Mouse (Mus musculus) hindbrain, embryonic 13.5 days (tissue): ENCODE measurements at regions not wholly inside any gene's neighbourhood (a gene's known extent, or its start where the extent isn't known, plus 50 kb on each side); places are given as distances from the start of the nearest gene placed in this dataset.
A peak's percentile ranks its signal among the peaks of the same experiment; 100 is the strongest.

Source experiments
- ATAC-seq: fragments of 200-750 bp; cut with Nextera tagmentation; 2 replicates; pipeline ENCODE4 v1.8.0; 2017; ENCODE audit warnings: moderate TSS enrichment; ENCODE audit not compliant: low FRiP score
- H3K27ac ChIP-seq: fragments of 300-500 bp; sonication (generic); 2 replicates; pipeline ENCODE4 v1.5.1; 2015; ENCODE audit warnings: inconsistent platforms, mild to moderate bottlenecking, moderate library complexity
- H3K27me3 ChIP-seq: fragments of 300-500 bp; sonication (generic); 2 replicates; pipeline ENCODE4 v1.6.1; 2015; ENCODE audit warnings: mild to moderate bottlenecking, inconsistent platforms
- H3K36me3 ChIP-seq: fragments of 300-500 bp; sonication (generic); 2 replicates; pipeline ENCODE4 v1.6.1; 2015; ENCODE audit warnings: mild to moderate bottlenecking, inconsistent platforms
- H3K4me1 ChIP-seq: fragments of 300-500 bp; sonication (generic); replicated peaks from 2 replicates; pipeline ENCODE4 v1.6.1; 2015; ENCODE audit warnings: inconsistent platforms
- H3K4me2 ChIP-seq: fragments of 300-500 bp; sonication (generic); 2 replicates; pipeline ENCODE4 v1.6.1; 2015; ENCODE audit warnings: inconsistent platforms, mild to moderate bottlenecking, moderate library complexity
- H3K4me3 ChIP-seq: fragments of 300-500 bp; sonication (generic); 2 replicates; pipeline ENCODE4 v1.5.1; 2015; ENCODE audit warnings: mild to moderate bottlenecking, inconsistent platforms
- H3K9ac ChIP-seq: fragments of 300-500 bp; sonication (generic); 2 replicates; pipeline ENCODE4 v1.6.1; 2015; ENCODE audit warnings: mild to moderate bottlenecking, inconsistent platforms
- H3K9me3 ChIP-seq: fragments of 300-500 bp; sonication (generic); 2 replicates; pipeline ENCODE4 v1.6.1; 2016; ENCODE audit warnings: inconsistent platforms
- WGBS: fragments of 180-500 bp; shearing (Covaris S2); methylation state at CpG from one replicate; pipeline ENCODE4 v1.1.7; 2015; 5-methylcytosine and 5-hydroxymethylcytosine counted together

DNA sequence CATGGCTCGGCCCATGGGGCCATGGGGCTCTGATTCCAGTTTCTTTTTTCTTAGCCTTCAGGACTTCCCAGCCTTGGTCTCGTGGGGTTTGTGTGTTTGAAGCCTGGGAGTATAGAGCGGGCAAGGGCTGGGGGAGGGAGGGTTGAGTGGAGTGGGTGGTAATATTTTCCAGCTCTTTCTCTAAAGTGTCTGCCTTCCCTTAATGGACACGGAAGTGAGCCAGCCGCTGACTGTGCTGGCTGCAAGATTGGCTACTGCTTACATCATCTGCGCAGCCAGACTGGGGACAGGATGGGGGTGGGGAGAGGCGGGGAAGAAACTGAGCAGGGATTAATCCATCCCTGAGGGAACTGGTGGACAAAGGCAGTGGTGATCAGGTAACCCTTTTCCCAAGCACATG, 52.3 kb downstream of the Tnp1 start:
- Histone ChIP-seq H3K27me3 (no peaks in the 10 kb centered on the region), H3K4me2 (no peak overlapping the region), H3K9ac (no peak overlapping the region), H3K36me3 (no peaks in the 10 kb centered on the region), H3K27ac (peak overlapping the region; percentile 3; the same call in 1 of the 2 replicates), H3K4me3 (no peak overlapping the region), H3K4me1 (peaks cover 6% of the 10 kb centered on the region; the same call in 1 of the 2 replicates), H3K9me3 (no peaks in the 10 kb centered on the region)
- ATAC-seq = peak; percentile 75
- WGBS = 57% methylated on average over 7 of the region's 7 CpGs

DNA sequence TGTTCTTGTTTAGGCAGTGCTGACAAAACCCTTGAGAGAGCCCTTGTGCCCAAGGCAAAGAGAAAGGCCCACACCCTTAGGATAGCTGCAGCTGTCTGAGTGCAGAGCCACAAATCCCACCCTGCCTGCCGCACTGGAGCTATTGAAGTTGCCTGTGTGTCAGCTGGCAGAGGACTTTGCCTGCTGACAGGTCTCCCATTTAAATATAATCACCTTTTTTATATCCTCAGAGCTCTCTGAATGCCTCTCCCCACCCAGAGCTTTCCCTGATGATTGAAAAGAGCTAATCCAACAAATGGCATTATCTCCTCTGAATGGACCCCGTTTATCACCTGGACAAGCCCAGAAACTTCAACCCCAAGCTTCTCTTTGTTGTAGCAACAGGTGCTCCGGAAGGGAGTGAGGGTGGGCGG, 55.5 kb downstream of the Tnp1 start:
- Histone ChIP-seq H3K9ac (no peak overlapping the region), H3K36me3 (no peaks in the 10 kb centered on the region), H3K27me3 (no peaks in the 10 kb centered on the region), H3K4me1 (peaks cover 6% of the 10 kb centered on the region; the same call in 1 of the 2 replicates), H3K4me2 (no peak overlapping the region), H3K27ac (no peak overlapping the region), H3K4me3 (no peak overlapping the region), H3K9me3 (no peaks in the 10 kb centered on the region)
- 22% methylated on average over 4 of the region's 4 CpGs for WGBS
- ATAC-seq = no peak

DNA sequence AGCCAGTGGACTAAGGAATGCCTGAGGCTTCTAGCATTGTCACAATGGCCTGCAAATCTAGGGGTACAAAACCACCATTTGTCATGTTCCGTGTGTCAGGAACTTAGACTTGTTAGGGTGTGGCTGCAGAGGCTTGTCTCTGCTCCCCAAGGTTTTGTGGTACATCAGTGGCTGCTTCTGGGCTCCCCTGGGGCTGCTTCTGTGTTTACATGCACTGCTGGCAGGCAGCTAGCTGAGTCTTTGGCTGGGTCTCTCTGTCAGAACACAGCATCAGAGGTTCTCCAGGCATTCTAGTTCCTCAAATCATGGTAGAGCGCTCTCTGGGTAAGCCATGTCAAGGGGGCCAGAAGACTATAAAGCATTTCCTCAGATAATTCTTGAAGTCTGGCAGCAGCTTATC, 60.3 kb downstream of the Tnp1 start:
- H3K4me3 ChIP-seq = no peak overlapping the region
- H3K27ac ChIP-seq = no peak overlapping the region
- H3K4me1 ChIP-seq = no peaks in the 10 kb centered on the region
- 87% methylated on average over 2 of the region's 2 CpGs for WGBS
- no peak overlapping the region for H3K9ac ChIP-seq
- no peaks in the 10 kb centered on the region for H3K9me3 ChIP-seq
- no peaks in the 10 kb centered on the region for H3K36me3 ChIP-seq
- no peak overlapping the region for H3K4me2 ChIP-seq
- no peaks in the 10 kb centered on the region for H3K27me3 ChIP-seq
- no peak for ATAC-seq

DNA sequence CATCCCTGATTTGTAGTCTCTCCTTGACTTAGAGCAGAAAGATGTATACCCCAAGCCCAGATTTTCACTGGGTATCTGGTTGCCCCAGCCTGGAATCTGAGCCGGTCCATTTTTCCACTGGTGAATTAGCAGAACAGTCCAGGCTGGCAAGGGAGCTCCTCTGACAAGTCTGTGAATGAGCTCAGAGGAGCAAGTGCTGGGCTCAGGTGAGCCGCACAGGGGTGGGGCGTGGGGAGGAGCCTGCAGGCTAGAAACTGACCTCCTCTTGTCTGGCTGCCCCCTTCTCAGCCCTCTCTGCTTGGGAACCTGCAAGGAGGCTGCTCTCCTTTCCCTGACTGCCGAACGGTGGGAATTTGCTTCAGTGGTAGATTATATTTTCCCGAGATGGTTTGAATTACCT, 62.8 kb downstream of the Tnp1 start:
- no peak for ATAC-seq
- H3K4me2 ChIP-seq = no peak overlapping the region
- H3K4me1 ChIP-seq = no peaks in the 10 kb centered on the region
- no peaks in the 10 kb centered on the region for H3K27me3 ChIP-seq
- H3K9ac ChIP-seq = no peak overlapping the region
- H3K36me3 ChIP-seq = no peaks in the 10 kb centered on the region
- no peak overlapping the region for H3K4me3 ChIP-seq
- H3K9me3 ChIP-seq = no peaks in the 10 kb centered on the region
- H3K27ac ChIP-seq = no peak overlapping the region
- 54% methylated on average over 6 of the region's 6 CpGs for WGBS

DNA sequence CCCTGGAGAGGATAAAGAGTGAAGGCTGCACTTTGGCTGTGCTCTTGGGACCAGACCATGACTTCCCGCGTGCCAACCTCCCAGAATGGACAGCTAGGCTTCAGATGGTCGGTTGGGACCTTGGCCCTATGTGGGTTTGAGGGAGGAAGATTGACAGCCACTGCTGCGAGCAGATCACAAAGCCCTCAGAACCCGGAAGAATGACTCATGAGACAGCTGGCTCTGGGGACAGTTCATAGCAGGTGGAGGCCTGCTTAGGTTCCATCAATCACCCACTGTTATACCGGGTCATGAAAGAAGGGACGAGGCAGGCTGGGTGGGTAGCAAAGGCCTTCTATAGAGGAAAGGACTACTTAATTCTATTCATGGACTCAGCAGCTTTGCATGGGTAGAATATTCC, 63.9 kb downstream of the Tnp1 start:
- Histone ChIP-seq H3K9ac (no peak overlapping the region), H3K27ac (no peak overlapping the region), H3K4me2 (no peak overlapping the region), H3K27me3 (no peaks in the 10 kb centered on the region), H3K4me1 (no peaks in the 10 kb centered on the region), H3K9me3 (no peaks in the 10 kb centered on the region), H3K36me3 (no peaks in the 10 kb centered on the region), H3K4me3 (no peak overlapping the region)
- WGBS = 55% methylated on average over 7 of the region's 7 CpGs
- no peak for ATAC-seq

DNA sequence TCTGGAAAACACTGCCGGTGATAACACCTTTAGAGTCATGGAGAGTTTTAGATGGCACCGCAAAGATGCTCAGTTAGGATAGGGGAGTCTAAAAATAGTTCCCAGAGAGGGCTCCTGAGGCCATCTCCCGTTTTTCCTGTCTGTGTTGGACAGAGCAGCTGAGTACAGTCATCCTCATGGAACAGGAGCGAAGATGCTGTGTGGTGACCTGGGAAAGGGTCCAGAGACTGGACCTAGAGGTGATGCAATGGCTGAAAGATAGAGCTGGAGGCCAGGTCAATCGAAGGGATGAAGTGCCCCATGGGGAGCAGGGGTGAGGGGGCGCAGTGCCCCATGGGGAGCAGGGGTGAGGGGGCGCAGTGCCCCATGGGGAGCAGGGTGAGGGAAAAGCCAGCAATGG, 64.3 kb downstream of the Tnp1 start:
- WGBS = 91% methylated on average over 7 of the region's 7 CpGs
- Histone ChIP-seq H3K27ac (no peak overlapping the region), H3K36me3 (no peaks in the 10 kb centered on the region), H3K4me1 (0 out of 2 replicates have a peak, but pooled peaks cover under 1% of the 10 kb centered on the region), H3K27me3 (no peaks in the 10 kb centered on the region; the same call in 1 of the 2 replicates), H3K9ac (no peak overlapping the region), H3K4me3 (no peak overlapping the region), H3K4me2 (no peak overlapping the region), H3K9me3 (no peaks in the 10 kb centered on the region)
- ATAC-seq = no peak

DNA sequence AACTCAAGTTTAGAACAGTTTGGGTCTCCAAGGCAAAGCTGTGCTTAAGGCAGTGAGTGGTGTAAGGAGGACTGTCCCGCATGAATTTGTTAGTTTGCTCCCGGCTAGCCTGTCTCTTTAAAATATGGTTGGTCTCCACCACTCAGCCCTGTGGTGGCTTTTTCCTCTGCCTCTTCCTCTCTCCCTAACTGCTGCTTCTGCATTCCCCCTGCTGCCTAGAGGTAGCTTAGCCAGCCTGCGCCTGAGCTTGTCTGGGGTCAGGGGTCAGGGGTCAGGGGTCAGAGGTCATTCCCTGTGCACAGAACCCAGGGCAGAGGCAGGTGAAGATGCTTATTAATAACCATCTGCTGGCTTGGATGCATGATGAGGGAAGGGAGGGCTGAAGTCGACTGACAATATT, 69.5 kb downstream of the Tnp1 start:
- Histone ChIP-seq H3K4me3 (no peak overlapping the region), H3K36me3 (no peaks in the 10 kb centered on the region), H3K27me3 (peaks cover 6% of the 10 kb centered on the region; the same call in 1 of the 2 replicates), H3K9ac (no peak overlapping the region; the same call in 1 of the 2 replicates), H3K27ac (no peak overlapping the region), H3K9me3 (no peaks in the 10 kb centered on the region), H3K4me1 (peaks cover 14% of the 10 kb centered on the region), H3K4me2 (no peak overlapping the region)
- WGBS = 23% methylated on average over 4 of the region's 4 CpGs
- no peak for ATAC-seq

DNA sequence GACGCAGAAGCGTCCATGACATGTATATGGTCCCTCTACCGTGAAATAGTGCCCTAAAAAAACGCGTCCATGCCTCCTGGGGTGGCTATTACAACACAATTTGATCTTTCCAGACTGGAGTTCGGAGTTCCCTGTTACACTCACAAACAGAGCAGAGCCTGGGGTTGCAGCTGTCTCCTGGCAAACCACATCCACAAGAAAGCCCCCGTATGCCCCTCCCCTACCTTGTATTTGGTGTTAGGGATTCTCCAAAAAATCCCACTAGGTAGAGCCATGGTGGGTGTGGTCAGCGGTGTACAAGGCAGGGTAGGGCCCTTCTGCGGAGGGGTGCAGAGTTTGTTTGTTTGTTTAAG, 70.0 kb downstream of the Tnp1 start:
- no peak overlapping the region for H3K4me3 ChIP-seq
- no peak overlapping the region for H3K27ac ChIP-seq
- peak overlapping the region; percentile 42; the same call in 1 of the 2 replicates for H3K4me2 ChIP-seq
- H3K4me1 ChIP-seq = peaks cover 14% of the 10 kb centered on the region
- H3K9me3 ChIP-seq = no peaks in the 10 kb centered on the region
- WGBS = 15% methylated on average over 9 of the region's 9 CpGs
- peaks cover 6% of the 10 kb centered on the region; the same call in 1 of the 2 replicates for H3K27me3 ChIP-seq
- ATAC-seq = no peak
- H3K9ac ChIP-seq = no peak overlapping the region
- H3K36me3 ChIP-seq = no peaks in the 10 kb centered on the region

DNA sequence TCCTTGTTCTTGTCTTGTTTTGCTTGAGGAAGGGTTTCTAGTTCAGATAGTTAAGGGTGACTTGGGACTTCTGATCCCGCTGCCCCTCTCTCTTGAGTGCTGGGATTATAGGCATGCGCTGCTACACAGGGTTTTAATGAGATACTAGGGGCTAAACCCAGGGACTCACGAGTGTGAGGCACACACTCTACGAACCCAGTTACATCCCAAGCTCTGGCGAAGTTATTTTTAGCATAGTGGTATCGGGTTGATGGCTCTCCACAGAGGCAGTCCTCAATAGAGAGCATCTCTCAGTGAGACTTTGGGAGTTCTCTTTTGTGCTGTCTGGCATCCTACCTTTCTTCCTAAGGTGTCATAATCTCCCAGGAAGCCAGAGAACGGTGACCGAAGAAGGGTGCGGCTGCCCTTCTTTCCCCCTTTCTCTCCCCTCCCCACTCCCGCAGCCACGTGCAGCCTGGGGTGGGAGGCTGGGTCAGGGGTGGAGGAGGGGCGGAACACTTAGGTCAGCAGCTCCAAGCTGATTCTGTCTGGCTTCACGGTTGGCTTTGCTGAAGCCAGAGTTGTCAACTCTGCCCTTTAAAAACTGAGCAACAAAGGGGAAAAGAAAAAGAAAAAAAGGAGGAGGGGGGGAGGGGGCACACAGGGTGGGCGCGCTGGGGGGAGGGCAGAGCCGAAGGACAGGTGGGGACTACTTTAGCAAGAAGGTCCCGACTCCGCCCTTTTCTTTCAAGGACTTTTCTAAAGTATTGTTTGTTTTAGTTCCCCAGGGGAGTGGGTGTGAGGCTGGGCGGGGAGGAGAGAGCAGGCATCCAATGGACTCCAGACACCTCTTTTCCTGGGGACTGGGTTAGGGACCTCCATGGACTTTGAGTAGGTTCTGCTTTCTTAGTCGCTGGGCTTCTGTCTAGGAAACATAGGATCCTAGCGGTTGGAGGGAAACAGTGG, 70.4 kb upstream of the Igfbp5 start:
- Histone ChIP-seq H3K36me3 (no peaks in the 10 kb centered on the region), H3K27ac (no peak overlapping the region), H3K4me1 (peaks cover 14% of the 10 kb centered on the region), H3K4me3 (0 out of 2 replicates have a peak overlapping the region, but pooled peaks have one; percentile 7), H3K27me3 (peaks cover 6% of the 10 kb centered on the region; the same call in 1 of the 2 replicates), H3K4me2 (peak overlapping the region; percentile 42), H3K9ac (no peak overlapping the region), H3K9me3 (no peaks in the 10 kb centered on the region)
- no peak for ATAC-seq
- 8% methylated on average over 21 of the region's 21 CpGs for WGBS

DNA sequence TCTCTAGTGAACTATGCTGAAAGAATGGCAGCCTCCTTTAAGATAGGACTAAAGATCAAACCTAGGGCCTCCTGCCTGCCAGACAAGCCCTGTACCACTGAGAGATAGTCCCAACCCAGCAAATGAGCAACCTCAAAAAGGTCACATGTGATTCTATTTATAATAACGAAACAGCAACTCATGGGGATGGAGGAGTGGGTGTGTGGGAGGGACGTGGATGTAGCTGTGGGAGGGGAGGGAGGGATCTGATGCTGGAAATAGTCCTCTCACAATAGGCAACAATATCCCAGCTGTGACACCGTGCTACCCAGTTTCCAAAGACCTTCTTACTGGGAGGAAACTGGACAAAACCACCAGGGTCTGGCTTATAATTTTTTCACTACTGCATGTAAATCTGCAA, 69.5 kb upstream of the Igfbp5 start:
- Histone ChIP-seq H3K36me3 (no peaks in the 10 kb centered on the region), H3K4me2 (no peak overlapping the region), H3K27ac (no peak overlapping the region), H3K4me3 (no peak overlapping the region), H3K9ac (no peak overlapping the region), H3K4me1 (peaks cover 14% of the 10 kb centered on the region), H3K27me3 (peaks cover 6% of the 10 kb centered on the region; the same call in 1 of the 2 replicates), H3K9me3 (no peaks in the 10 kb centered on the region)
- no peak for ATAC-seq
- WGBS = 43% methylated on average over 3 of the region's 3 CpGs

DNA sequence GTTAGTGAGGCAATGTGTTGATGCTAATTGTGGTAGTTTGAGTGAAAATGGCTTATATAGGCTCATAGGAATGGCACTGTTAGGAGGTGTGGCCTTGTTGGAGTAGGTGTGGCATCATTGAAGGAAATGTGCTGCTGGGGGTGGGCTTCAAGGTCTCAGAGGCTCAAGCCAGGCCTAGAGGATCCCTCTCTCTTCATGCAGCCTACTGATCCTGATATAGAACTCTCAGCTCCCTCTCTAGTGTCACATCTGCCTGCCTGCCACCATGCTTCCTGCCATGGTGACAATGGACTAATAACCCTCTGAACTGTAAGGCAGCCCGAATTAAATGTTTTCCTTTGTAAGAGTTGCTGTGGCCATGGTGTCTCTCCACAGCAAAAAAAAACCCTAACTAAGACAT, 68.4 kb upstream of the Igfbp5 start:
- H3K36me3 ChIP-seq = no peaks in the 10 kb centered on the region
- no peak overlapping the region for H3K4me3 ChIP-seq
- 86% methylated on average over 1 of the region's 1 CpGs for WGBS
- H3K9me3 ChIP-seq = no peaks in the 10 kb centered on the region
- no peak overlapping the region for H3K27ac ChIP-seq
- peaks cover 6% of the 10 kb centered on the region; the same call in 1 of the 2 replicates for H3K27me3 ChIP-seq
- ATAC-seq = no peak
- H3K4me2 ChIP-seq = no peak overlapping the region
- H3K9ac ChIP-seq = no peak overlapping the region
- H3K4me1 ChIP-seq = peaks cover 14% of the 10 kb centered on the region

DNA sequence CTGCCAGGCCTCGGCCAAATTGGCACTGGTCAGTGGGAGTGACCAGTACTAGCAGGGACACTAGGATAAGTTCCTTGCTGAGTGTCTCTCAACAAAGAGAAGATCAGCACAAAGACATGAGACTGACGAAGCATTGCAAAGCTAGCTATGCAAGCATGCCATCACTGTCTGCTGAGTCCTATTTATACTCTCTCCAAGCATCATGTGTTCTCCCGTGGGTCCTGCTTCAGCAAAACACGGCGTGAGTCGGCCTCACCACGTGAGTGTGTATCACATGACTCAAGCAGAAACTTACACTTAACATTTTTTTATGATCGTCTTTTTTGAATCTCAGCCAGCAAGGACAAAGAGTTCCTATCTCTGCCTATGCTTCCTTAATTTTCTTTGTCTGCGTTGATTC, 67.7 kb upstream of the Igfbp5 start:
- H3K4me1 ChIP-seq = peaks cover 14% of the 10 kb centered on the region
- no peak overlapping the region for H3K27ac ChIP-seq
- no peak overlapping the region for H3K4me3 ChIP-seq
- no peak for ATAC-seq
- no peaks in the 10 kb centered on the region for H3K9me3 ChIP-seq
- H3K36me3 ChIP-seq = no peaks in the 10 kb centered on the region
- WGBS = 87% methylated on average over 9 of the region's 9 CpGs
- H3K9ac ChIP-seq = no peak overlapping the region
- H3K4me2 ChIP-seq = no peak overlapping the region
- peaks cover 6% of the 10 kb centered on the region; the same call in 1 of the 2 replicates for H3K27me3 ChIP-seq

DNA sequence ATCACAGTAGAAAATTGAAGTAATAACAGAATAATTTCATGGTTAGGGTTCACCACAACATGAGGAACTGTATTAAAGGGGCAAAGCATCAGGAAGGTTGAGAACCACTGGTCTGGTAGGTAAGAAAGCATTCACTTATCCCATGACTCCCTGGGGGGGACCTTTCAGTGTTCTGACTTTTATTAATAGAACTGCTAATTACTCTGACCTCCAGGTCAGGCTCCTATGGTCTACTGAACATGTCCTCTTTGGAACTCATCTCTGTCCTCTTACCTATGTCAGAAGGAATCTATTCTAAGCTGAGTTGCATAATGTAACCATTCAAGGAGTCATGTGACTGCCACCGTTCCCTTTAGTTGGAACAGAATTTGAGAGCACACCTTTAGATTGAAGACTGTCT, 65.3 kb upstream of the Igfbp5 start:
- Histone ChIP-seq H3K36me3 (no peaks in the 10 kb centered on the region), H3K27ac (no peak overlapping the region), H3K9ac (no peak overlapping the region), H3K4me3 (no peak overlapping the region), H3K27me3 (0 out of 2 replicates have a peak, but pooled peaks cover 3% of the 10 kb centered on the region), H3K4me1 (peaks cover 3% of the 10 kb centered on the region), H3K4me2 (no peak overlapping the region), H3K9me3 (no peaks in the 10 kb centered on the region)
- ATAC-seq = no peak
- 95% methylated on average over 1 of the region's 1 CpGs for WGBS
